Mouse (Mus musculus) hindbrain, embryonic 13.5 days (tissue): ENCODE measurements around the gene Hist2h3c1. TPM values are rescaled to one million over a fixed set of nuclear protein-coding genes. Genes with fewer than 3 reads are reported as not detected.
"Not testable (repeated sequence)": the region's sequence is repeated elsewhere in the genome, so short reads cannot be mapped to it uniquely, and the experiment has no call there.

Source experiments
- ATAC-seq: fragments of 200-750 bp; cut with Nextera tagmentation; 2 replicates; pipeline ENCODE4 v1.8.0; 2017; ENCODE audit warnings: moderate TSS enrichment; ENCODE audit not compliant: low FRiP score
- H3K27ac ChIP-seq: fragments of 300-500 bp; sonication (generic); 2 replicates; pipeline ENCODE4 v1.5.1; 2015; ENCODE audit warnings: inconsistent platforms, mild to moderate bottlenecking, moderate library complexity
- H3K27me3 ChIP-seq: fragments of 300-500 bp; sonication (generic); 2 replicates; pipeline ENCODE4 v1.6.1; 2015; ENCODE audit warnings: mild to moderate bottlenecking, inconsistent platforms
- H3K36me3 ChIP-seq: fragments of 300-500 bp; sonication (generic); 2 replicates; pipeline ENCODE4 v1.6.1; 2015; ENCODE audit warnings: mild to moderate bottlenecking, inconsistent platforms
- H3K4me1 ChIP-seq: fragments of 300-500 bp; sonication (generic); replicated peaks from 2 replicates; pipeline ENCODE4 v1.6.1; 2015; ENCODE audit warnings: inconsistent platforms
- H3K4me2 ChIP-seq: fragments of 300-500 bp; sonication (generic); 2 replicates; pipeline ENCODE4 v1.6.1; 2015; ENCODE audit warnings: inconsistent platforms, mild to moderate bottlenecking, moderate library complexity
- H3K4me3 ChIP-seq: fragments of 300-500 bp; sonication (generic); 2 replicates; pipeline ENCODE4 v1.5.1; 2015; ENCODE audit warnings: mild to moderate bottlenecking, inconsistent platforms
- H3K9ac ChIP-seq: fragments of 300-500 bp; sonication (generic); 2 replicates; pipeline ENCODE4 v1.6.1; 2015; ENCODE audit warnings: mild to moderate bottlenecking, inconsistent platforms
- H3K9me3 ChIP-seq: fragments of 300-500 bp; sonication (generic); 2 replicates; pipeline ENCODE4 v1.6.1; 2016; ENCODE audit warnings: inconsistent platforms
- WGBS: fragments of 180-500 bp; shearing (Covaris S2); methylation state at CpG from one replicate; pipeline ENCODE4 v1.1.7; 2015; 5-methylcytosine and 5-hydroxymethylcytosine counted together
- polyA plus RNA-seq: library from polyadenylated mRNA; unstranded; fragments of >200 nt; fragmentation: Nextera tagmentation; extraction: Ambion mirVana; gene quantifications from 2 replicates; pipeline ENCODE4 v1.2.1, GENCODE M21; 2015

Gene Hist2h3c1
- polyA plus RNA-seq, 1 experiment from 2014 or later = 0.62 TPM

GRCm38 (mm10) chr3:96237335-96237903, 9.1 kb upstream of the Hist2h3c1 start:
- 26% methylated on average over 7 of the region's 7 CpGs for WGBS
- Histone ChIP-seq H3K27ac (no peak overlapping the region), H3K4me1 (peaks cover 22% of the 10 kb centered on the region), H3K36me3 (no peaks in the 10 kb centered on the region), H3K4me2 (peak overlapping the region; percentile 45), H3K4me3 (peak overlapping the region; percentile 36), H3K27me3 (no peaks in the 10 kb centered on the region), H3K9ac (peak overlapping the region; percentile 53), H3K9me3 (no peaks in the 10 kb centered on the region)
- no peak for ATAC-seq

DNA sequence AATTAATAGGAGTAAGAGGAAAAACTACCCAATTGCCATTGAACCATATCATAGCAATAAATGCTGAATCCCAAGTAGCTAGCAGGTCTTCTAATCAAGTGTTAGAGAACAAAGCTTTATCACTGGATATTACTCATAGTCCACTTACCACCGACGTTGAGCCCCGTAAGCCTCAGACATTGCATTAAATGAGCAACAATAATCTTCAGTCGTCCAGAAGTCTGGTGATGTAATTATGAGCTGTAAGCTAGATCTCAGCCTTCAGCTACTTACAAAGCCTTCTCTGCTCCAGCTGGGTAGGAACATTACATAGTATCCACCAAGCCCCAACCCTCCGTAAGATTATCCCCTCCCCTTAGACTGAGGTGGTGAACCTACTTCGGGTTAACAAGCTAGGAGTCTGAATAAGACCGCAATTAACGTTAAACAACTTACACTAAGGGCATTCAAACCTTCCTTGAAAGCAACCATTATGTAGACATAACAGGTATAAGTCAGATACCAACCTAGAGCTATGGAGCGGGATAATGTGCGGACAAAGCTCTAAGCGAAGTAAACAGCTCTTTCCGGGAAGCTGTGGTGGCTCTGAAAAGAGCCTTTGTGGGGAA, 8.5 kb upstream of the Hist2h3c1 start:
- Histone ChIP-seq H3K36me3 (no peaks in the 10 kb centered on the region), H3K4me3 (peak overlapping the region; percentile 36), H3K27me3 (no peaks in the 10 kb centered on the region), H3K4me1 (peaks cover 22% of the 10 kb centered on the region), H3K27ac (no peak overlapping the region), H3K9me3 (no peaks in the 10 kb centered on the region), H3K9ac (peak overlapping the region; percentile 53), H3K4me2 (peak overlapping the region; percentile 45)
- WGBS = under 1% methylated on average over 12 of the region's 12 CpGs
- ATAC-seq = no peak

DNA sequence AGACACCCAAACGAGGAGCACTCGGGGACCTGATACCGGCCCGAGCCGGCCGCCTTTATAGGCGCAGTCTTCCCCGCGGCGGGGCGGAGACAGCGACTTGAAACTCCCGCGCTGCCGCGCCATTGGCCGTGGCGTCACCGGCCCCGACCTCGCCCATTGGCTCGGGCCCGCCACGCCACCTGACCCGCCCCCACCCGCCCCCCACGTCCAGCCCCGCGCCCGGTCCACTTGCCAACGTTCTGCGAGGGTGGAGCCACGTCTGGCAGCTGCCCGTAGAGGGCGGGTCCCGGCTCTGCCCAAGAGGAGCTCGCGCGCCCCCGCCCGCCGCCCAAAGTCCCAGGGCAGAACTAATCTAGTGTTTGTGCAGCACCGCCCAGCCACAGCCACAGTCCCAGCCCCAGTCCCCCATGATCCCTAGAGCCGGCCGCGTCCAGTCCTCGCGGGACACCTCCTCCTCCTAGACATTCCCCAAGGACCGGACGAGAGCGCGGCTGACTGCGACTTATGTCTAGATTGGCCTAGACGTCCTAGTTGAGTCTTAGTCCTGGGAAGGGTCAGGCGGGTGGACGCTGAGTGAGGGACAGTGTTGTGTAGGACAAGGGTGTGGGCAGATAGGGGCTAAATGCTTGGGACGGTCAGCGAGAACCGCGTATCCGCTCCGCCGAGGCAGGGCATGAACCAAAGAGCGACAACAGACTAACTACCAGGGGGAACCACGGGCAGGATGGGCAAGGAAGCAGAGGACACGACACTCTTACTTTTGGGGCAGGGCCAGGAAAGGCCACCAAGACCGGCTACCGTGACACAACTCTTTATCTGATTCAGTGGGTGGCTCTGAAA, 7.3 kb upstream of the Hist2h3c1 start, which contains the start of gene Hist2h3c2:
Gene Hist2h3c2 (minus strand): TSS at position 174 of the 840 bp plus-strand sequence.
- H3K9me3 ChIP-seq = not testable (repeated sequence)

GRCm38 (mm10) chr3:96239949-96240798, 6.3 kb upstream of the Hist2h3c1 start, which contains the start of gene Hist2h2aa2:
TSS of gene Hist2h2aa2 (minus strand) at chr3:96240276.
- H3K27ac ChIP-seq = peak within 1 kb of the TSS; percentile 80
- H3K9me3 ChIP-seq, H3K36me3 ChIP-seq, H3K27me3 ChIP-seq: not testable (repeated sequence)
- peak within 1 kb of the TSS; percentile 49 for H3K4me2 ChIP-seq
- peak within 1 kb of the TSS; percentile 65 for H3K9ac ChIP-seq
- WGBS = 3% methylated on average over 38 of the region's 85 CpGs
- H3K4me3 ChIP-seq = peak within 1 kb of the TSS; percentile 37
- ATAC-seq = peak; percentile 86
- H3K4me1 ChIP-seq = peaks cover 34% of the 10 kb centered on the region

More for the DNA sequence above, 7.3 kb upstream of the Hist2h3c1 start, which contains the start of gene Hist2h3c2:
- H3K9ac ChIP-seq = peak within 1 kb of the TSS; percentile 53
- H3K36me3 ChIP-seq, H3K27me3 ChIP-seq: not testable (repeated sequence)
- peak within 1 kb of the TSS; percentile 80 for H3K27ac ChIP-seq
- ATAC-seq = peak; percentile 88
- H3K4me3 ChIP-seq = peak within 1 kb of the TSS; percentile 37
- WGBS = 0% methylated on average over 19 of the region's 68 CpGs
- H3K4me2 ChIP-seq = peak within 1 kb of the TSS; percentile 49
- H3K4me1 ChIP-seq = peaks cover 28% of the 10 kb centered on the region

DNA sequence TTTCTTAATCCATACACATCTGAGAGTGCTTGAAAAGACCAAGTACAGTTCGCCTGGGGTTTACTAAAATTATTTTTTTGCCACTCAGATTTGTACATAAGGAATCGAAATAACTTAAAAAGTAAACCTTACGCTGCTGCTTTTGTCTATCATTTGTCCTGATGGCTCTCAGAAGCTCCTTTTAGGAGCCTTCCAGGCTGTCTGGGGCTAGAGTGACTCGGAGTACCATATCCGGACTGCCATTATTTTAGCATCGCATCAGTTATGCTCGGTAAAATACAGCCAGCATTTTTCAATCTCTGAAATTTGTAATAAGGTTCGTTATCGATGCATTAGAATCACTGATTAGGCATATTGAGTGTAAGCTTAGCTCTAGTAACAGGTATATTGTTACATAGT, 5.7 kb upstream of the Hist2h3c1 start:
- H3K27me3 ChIP-seq = no peaks in the 10 kb centered on the region
- 76% methylated on average over 9 of the region's 9 CpGs for WGBS
- H3K9ac ChIP-seq = peak overlapping the region; percentile 65
- peak overlapping the region; percentile 38 for H3K4me2 ChIP-seq
- H3K4me1 ChIP-seq = peaks cover 34% of the 10 kb centered on the region
- no peaks in the 10 kb centered on the region for H3K9me3 ChIP-seq
- H3K4me3 ChIP-seq = peak overlapping the region; percentile 20
- H3K36me3 ChIP-seq = no peaks in the 10 kb centered on the region
- peak overlapping the region; percentile 75 for H3K27ac ChIP-seq
- ATAC-seq = no peak

DNA sequence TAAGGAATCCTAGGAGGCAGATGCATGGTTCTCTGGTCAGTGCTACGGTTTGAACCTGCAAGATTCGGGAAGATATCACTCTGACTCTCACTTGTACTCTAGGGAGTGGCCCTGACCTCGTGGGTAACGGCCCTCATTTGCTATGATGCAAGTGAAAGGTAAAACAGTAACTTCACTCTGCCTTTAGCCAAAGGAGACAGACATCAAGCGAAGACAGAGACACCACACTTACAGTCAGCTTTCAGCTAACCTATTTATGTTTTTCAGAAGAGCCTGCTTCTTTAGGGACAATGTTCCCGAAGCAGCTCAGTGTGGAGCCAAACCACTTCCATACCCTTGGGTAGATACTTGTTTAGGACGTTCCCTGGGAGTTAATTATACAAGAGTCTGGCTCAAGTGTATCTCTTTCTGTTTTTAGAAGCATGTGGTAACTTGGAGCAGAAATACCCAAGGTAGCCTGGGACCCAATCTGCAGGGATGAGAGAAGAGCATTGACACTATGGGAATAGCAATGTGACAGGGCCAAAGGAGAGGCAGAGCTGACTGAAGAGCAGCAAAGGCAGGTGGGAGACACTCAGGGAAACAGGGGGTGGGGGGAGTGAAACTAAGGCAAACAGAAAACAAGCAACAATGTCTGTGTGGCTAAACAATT, 2.4 kb upstream of the Hist2h3c1 start:
- peak overlapping the region; percentile 99 for H3K27ac ChIP-seq
- H3K4me3 ChIP-seq = 0 out of 2 replicates have a peak overlapping the region, but pooled peaks have one; percentile 50
- no peaks in the 10 kb centered on the region for H3K9me3 ChIP-seq
- no peaks in the 10 kb centered on the region for H3K36me3 ChIP-seq
- ATAC-seq = no peak
- H3K27me3 ChIP-seq = no peaks in the 10 kb centered on the region
- H3K4me2 ChIP-seq = peak overlapping the region; percentile 66
- peaks cover 32% of the 10 kb centered on the region for H3K4me1 ChIP-seq
- 84% methylated on average over 7 of the region's 7 CpGs for WGBS
- H3K9ac ChIP-seq = peak overlapping the region; percentile 80

GRCm38 (mm10) chr3:96245003-96245886, 1.2 kb upstream of the Hist2h3c1 start, which contains the start of gene Hist2h2aa1:
TSS of gene Hist2h2aa1 (plus strand) at chr3:96245497.
- under 1% methylated on average over 36 of the region's 88 CpGs for WGBS
- peak; percentile 90 for ATAC-seq
- not testable (repeated sequence) for H3K27me3 ChIP-seq

GRCm38 (mm10) chr3:96246018-96246417, 467 bp upstream of the Hist2h3c1 start:
- Histone ChIP-seq H3K4me2 (peak overlapping the region; percentile 49), H3K4me3 (peak overlapping the region; percentile 37), H3K27ac (peak overlapping the region; percentile 76; the same call in 1 of the 2 replicates), H3K4me1 (peaks cover 28% of the 10 kb centered on the region), H3K9ac (peak overlapping the region; percentile 59; the same call in 1 of the 2 replicates)
- under 1% methylated on average over 10 of the region's 21 CpGs for WGBS
- not testable (repeated sequence) for ATAC-seq, H3K36me3 ChIP-seq, H3K9me3 ChIP-seq, H3K27me3 ChIP-seq

More at GRCm38 (mm10) chr3:96245003-96245886, 1.2 kb upstream of the Hist2h3c1 start, which contains the start of gene Hist2h2aa1:
- Histone ChIP-seq H3K4me1 (peaks cover 32% of the 10 kb centered on the region), H3K27ac (peak within 1 kb of the TSS; percentile 99), H3K4me2 (peak within 1 kb of the TSS; percentile 66), H3K9ac (peak within 1 kb of the TSS; percentile 80), H3K4me3 (peak within 1 kb of the TSS; percentile 50)
- H3K9me3 ChIP-seq, H3K36me3 ChIP-seq: not testable (repeated sequence)

DNA sequence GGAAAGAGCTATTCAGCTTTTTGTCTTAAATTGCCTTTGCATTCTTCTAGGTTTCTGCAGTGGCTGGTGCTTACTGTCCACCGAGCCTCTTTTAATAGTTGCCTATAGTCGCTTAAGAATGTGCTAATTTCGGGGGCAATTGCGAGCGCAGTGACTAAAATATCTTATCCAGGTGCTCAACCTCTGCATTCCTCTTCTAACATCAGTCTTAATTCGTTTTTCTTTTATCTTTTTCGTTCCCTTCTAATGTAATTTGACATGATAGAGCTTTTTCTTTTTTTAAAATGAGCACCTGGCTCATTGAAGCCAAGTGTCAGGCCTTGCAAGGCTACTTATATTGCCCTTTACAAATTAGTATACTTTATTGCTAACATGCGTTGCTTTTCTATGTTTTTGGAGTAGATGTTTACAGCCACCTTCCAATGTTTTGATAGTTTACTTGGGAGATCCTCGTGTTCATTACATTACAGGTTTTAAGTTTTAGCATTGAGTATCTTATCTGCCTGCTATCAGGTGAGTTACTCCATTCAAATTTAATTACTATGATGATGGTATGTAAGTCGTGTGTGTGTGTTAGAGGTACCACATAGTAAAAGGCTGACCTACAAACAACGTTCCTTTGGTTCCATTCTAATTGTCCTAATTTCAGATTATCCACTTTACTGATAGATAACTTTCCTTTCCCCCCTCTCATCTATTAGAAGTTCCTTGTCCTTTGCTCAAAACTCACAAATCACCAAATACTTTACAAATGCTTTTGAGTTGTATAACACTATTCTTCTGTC, 1.1 kb downstream of the Hist2h3c1 start:
- ATAC-seq = no peak
- Histone ChIP-seq H3K27ac (no peak overlapping the region), H3K36me3 (no peaks in the 10 kb centered on the region), H3K9ac (peak overlapping the region; percentile 51; the same call in 1 of the 2 replicates), H3K4me3 (peak overlapping the region; percentile 24), H3K4me2 (peak overlapping the region; percentile 53), H3K9me3 (no peaks in the 10 kb centered on the region), H3K4me1 (peaks cover 27% of the 10 kb centered on the region), H3K27me3 (no peaks in the 10 kb centered on the region)
- WGBS = 4% methylated on average over 11 of the region's 11 CpGs
